Mouse (Mus musculus): ENCODE results near the gene G2e3.
A peak's percentile ranks its signal among the peaks of the same experiment; 100 is the strongest.

The G2e3 gene

DNA sequence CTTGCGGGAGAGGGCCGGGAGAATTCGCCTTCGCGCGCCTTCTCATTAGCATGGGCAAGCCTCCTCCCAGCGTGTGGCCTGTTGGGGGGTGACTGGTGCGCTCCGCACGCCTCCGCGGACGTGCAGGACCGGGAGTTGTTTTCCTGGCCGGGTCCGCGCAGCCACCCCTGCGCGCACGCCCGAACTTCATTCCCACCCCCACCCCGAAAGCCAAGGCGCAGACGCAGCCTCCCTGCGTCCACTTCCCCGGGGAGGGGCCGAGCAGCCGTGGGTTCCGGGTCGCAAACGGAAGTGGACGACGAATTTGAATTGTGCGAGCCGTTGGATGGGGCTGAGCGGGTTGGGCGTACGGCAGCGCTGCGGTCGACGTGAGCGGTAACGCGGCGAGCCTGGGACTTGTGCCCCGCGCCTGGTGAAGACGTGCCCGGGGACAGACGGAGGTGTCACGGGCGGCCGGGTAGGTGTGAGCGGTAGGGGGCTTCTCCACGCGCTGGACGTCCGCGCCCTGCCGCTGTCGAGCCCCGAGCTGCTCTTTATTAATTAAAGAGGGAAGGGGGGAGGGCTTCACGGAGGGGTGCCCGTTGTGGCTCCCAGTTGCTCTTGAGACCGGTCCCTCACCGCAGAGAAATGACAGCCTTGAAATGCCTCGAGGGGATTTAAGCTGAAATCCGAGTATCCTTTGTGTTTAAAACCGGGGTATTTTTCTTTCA is at the start of gene G2e3:
Gene G2e3 (plus strand): TSS at position 74 of the 710 bp plus-strand sequence.
- peak; percentile 72 to 73 for DNase-seq (ENCODE audit: low spot score in 2 of 2)

DNA sequence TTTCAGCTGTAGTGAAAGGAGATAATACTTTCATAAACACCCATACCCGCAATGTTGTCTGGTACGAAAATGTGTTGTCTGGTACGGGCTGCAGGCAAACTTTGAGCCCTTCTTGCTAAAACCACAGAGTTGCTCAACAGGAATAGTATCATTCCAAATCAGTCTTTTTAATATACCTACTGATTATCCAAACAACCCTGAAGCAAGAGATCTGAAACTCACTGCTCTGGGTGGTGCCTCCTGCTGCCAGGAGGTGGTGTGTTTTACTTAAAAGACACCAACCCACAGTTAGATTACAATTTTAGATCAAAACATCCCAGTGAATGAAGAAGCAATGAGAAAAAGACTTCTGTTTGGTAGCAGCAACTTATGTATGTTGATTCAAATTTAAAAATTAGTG is 24.3 kb upstream of the G2e3 start:
- DNase-seq (ENCODE audit: low spot score in 2 of 2) = no peak

DNA sequence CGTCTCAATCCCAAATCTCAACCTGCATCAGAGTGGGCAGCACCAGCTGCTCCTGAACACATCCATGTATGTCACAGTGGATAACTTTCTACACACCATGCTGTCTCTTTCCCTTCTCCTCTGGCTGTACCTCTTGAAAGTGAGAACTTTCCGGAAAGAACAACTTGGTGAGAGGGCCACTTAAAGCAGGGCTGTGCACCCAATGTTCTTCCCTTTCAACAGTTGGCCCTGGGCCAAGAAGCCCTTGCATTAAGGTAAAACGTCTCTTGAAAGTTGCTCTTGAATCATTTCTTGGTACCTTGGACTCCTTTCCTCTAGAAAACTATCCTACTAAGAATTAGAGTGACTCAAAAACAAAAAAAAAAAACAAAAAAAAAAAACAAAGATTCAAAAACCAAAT is 21.0 kb upstream of the G2e3 start:
- DNase-seq (ENCODE audit: low spot score in 2 of 2) = no peak

DNA sequence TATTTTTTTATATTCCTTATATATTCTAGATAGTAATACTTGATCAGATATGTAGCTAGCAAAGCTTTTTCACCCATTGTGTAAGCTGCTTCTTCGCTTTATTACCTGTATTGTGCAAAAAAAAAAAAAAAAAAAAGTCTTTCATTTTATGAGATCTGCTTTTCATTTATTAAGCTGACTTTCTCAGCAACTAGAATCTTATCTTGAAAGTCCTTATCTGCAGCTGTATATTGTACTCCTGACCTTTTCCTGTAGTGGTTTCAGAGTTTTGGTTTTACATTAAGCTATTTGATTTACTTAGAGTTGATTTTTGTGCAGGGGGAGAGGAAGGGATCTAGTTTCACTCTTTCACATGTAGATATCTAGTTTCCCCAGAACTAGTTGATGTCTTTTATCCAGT is 10.8 kb upstream of the G2e3 start:
- no peak for DNase-seq (ENCODE audit: low spot score in 2 of 2)

DNA sequence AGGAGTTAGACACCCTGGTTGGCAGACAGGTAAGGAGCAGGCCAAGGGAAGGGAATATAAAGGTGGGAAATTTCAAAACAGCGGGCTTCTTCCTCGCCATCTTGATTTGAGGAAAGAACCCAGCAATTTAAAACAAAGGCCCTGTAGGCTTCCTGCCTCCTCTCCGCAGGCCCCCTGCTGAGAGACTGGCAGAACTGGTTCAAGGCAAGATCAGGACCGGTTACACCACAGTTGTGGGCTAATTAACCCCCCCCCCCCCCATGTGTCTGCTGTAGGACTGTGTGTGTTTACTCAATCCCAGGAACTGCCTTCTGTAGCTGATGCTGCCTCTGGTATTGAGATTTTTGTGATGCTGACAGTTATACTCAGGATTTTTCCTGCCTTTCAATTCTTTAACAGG is 1.7 kb upstream of the G2e3 start:
- DNase-seq (ENCODE audit: low spot score in 2 of 2) = no peak

DNA sequence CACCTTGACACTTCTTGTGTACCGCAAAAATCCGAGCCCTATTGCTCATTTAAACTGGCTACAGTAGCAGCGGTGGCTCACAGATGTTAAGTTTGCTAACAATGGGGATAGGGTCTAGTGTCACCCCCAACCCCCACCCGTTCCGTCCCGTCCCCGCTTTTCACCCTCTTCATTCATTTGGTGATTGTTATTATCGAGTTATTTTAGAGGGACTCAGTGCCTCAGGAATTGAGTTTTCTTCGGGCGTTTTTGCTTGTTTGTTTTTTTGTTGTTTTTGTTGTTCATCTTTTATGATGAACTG is 787 bp downstream of the G2e3 start:
- no peak for DNase-seq (ENCODE audit: low spot score in 2 of 2)

DNA sequence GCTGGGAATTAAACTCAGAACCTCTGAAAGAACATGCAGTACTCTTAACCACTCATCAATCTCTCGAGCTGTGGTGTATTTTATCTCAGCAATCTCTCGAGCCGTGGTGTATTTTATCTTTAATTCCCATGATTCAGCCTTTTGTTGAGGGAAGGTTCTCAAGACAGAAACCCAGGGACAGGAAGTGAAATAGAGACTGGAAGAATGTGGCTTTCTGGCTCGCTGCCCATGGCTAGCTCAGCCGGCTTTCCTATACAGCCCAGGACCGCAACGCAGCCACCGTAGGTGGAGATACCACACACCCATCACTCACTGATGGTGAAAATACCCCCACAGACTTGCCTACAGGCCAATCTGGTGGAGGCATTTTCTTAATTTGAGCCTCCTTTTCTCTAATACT is 7.4 kb downstream of the G2e3 start:
- no peak for DNase-seq (ENCODE audit: low spot score in 2 of 2)

DNA sequence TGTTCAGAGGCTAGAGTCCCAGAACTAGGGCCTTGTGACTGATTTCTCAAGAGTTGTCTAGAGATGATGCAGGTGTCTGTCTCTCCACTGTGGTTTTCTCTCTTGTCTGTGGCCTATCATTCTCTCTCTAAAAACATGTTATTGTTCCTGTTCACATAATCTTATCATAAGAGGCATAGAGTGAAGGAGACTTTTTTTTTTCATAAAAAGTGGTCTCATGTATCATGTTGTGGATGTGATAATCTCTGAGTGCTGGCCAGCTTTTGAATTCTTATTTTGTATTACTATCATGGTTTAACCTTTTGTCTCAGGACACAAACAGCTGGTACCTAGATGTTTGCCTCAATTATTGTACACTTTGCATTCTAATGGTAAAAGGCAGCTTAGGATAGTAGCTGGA is 13.4 kb downstream of the G2e3 start:
- no peak for DNase-seq (ENCODE audit: low spot score in 2 of 2)

DNA sequence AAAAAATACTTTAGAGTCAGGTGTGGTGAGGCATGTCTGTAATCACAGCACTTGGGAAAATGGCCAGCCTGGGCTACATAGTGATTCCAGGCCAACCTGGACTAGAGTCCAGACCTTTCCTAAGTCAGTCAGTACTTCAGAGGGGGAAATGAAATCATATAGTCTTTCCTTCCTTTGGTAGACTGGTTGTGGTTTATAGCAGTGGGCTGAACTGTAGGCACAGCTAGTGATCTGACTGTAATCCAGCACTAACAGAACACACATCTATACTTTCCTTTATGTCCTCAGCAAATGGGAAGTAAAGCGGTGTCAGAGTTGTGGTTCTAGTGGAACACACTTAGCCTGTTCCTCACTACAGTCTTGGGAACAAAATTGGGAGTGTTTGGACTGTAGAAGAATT is 15.0 kb downstream of the G2e3 start:
- no peak for DNase-seq (ENCODE audit: low spot score in 2 of 2)

DNA sequence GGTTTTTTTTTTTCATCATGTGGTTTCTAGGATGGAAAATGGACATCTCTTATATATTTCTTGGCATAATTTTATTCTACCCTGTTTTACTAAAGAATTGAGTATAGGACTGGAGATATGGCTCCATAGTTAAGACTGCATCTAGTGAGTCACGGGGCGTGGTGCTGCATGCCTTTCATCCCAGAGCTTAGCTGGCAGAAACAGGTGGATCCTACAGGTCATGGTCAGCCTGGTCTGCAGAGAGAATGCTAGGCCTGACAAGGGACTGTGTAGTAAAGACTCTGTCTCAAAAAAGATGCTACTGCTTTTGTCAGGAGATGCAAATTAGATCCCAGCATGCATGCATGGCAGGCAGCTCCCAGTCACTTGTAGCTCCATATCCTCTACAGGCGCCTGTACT is 20.6 kb downstream of the G2e3 start:
- no peak for DNase-seq (ENCODE audit: low spot score in 2 of 2)

DNA sequence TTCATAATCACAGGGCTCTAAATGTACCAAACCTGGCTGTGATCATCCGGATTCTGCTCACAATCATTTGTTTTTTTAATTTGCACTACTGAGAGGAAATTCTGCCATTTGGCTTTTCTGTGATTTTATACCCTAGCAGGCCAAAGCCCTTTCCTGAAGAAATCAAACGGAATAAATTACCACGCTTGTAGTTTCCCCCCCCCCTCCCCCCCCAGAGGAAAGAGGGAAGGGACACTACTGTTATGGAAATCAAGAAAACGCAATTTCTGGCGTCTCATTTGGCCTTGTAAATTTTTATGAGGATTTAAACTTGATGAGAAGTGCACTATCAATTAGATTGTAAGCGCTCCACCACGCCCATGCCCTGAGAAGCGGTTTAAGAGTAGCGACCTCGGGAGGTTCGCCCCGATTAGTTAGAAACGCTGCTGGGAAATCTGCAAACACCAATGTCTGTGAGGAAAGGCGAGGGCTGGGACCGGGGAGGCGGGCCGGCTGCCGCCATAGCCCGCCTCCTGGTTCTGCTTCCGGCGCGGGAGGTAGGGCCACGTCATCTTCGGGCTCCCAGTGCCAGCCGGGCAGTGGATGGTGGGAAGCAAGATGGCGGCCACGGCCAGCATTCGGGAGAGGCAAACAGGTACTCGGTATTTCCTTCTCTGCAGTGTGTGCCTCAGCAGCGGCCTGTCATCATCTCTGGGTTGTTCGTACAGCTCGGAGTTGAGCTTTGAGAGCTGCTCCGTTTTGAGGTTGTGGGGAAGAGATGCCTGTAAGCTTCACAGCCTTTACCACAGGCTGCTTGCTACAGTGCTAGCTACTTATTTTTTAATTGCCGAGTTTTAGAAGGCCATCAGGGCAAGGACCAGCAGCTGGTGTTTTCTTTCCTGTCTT is 29.4 kb downstream of the G2e3 start, which contains the start of gene Scfd1:
Gene Scfd1 (plus strand): TSS at position 508 of the 885 bp plus-strand sequence.
- peak; percentile 88 to 91 for DNase-seq (ENCODE audit: low spot score in 2 of 2)

DNA sequence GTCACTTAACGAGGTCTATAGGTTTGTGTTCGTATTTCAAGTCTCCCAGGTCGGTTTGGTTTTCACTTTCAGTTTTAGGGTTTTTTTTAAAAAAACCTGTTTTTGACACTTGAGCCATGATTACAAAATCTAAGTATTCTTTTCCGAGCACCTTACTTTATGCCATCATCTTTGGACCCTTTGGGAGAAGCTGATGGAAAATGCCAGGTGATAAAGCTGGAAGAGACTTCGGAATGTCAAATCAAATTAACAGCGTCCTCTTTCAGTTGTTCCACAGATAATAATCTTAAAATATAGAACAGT is 30.0 kb downstream of the G2e3 start:
- no peak for DNase-seq (ENCODE audit: low spot score in 2 of 2)

DNA sequence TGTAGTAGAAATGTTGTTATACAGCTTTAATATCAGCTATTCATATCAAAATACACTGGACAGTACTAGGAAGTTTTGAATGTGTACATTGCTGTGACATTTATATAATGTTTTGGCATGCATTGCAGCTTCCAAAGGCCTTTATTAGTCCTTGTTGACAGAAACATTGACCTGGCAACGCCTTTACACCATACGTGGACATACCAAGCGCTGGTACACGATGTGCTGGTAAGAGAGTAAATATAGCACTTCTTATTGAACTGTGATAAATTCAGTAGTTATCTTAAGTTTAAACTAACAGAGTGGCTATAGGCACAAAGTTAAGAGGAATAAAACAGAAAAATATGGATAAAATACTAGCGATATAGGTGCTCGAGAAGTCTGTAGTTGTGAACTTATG is 52.0 kb downstream of the G2e3 start:
- no peak for DNase-seq (ENCODE audit: low spot score in 2 of 2)

DNA sequence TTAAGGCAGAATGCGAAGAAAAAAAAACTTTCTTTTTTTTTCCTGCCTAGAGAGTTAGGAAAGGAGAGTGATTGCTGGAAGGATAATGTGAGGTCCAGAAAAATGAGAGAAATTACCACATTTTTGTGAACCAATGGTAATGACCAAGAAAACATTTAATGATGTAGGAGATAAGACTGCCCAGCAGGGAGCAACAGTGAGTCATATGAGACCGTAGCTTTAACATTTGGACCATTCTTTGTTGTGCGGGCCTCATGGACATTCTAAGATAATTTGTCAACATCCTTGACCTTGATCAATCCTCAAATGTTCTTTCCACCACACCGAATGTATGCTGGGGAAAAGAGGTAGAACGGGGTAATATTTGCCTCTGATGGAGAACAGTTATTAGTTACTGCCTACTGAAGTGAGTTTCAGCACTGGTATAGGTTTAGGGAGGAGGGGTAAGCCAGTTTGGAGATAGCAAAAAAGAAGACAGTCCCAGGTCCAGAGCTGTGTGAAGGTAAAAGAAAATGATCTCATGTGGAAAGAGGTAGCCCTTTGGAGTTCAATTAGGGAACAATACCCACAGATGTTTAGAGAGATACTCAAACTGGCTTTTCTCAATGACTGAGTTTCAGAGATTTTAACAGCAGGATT is 54.3 kb downstream of the G2e3 start:
- no peak for DNase-seq (ENCODE audit: low spot score in 2 of 2)

DNA sequence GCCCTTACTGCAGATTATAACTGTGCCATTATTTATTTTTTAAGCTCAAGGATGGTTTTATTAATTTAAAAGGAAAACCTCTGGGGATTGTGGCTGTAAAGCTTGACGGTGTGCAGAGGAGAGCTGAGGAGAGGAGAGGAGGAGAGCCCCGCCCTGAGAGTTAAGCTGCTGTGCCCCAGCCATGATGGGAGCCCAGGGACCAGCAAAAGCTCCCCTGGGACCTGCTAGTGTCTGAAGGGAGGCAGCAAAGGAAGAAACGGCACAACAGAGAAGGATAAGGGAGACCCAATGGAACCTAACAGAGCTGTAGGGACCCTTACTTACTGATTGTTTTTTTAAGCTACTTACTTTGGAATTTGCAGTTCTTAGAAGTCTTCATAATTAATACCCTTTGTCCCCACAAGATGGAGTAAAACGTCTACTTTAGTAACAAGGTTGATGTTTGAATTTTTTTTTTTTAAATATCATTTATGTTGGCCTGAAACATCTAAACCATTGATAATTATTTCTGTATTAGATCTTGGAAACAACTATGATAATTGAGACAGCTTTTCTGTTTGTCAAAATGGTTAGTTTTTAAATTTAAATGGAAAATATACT is 56.2 kb downstream of the G2e3 start:
- DNase-seq (ENCODE audit: low spot score in 2 of 2) = no peak

DNA sequence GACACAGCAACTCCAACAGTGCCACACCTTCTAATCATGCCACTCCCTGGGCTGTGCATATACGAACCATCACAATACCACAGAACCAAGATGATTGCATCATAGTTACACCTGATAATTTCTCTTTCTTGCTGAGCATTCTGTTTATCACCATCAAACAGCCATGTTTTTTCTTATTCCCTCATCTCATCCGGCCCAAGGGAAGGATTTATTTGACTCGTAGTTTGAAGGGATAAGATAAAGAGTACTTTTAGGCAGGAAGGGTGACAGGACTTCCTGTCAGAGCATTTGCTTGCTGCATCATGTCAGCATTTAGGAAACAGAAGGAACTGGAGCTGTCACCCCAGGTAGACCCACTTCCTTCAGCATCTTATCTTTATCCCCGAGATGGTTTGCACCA is 63.5 kb downstream of the G2e3 start:
- no peak for DNase-seq (ENCODE audit: low spot score in 2 of 2)

Measured in frontal cortex, postnatal 14 days (tissue).